Mouse (Mus musculus): ENCODE measurements around the gene Tnnt3. TPM values are rescaled to one million over a fixed set of nuclear protein-coding genes. Genes with fewer than 3 reads are reported as not detected.

Tnnt3 gene
- polyA plus RNA-seq, 1 experiment from 2014 or later, result 1.1 TPM

- Histone ChIP-seq H3K9me3 (no peaks in the 10 kb centered on the region), H3K4me3 (no peak overlapping the region), H3K4me1 (peaks cover 39% of the 10 kb centered on the region), H3K27me3 (ENCODE audit: poor library complexity, severe bottlenecking) (no peaks in the 10 kb centered on the region), H3K36me3 (replicated peaks) (no peaks in the 10 kb centered on the region), H3K27ac (peak overlapping the region; percentile 87; the same call in 1 of the 2 replicates)
- 82% methylated on average over 7 of the region's 7 CpGs for WGBS
- no peak for DNase-seq (ENCODE audit: extremely low spot score, low spot score)
Observed at GRCm38 (mm10) chr7:142470171-142470691, 28.4 kb upstream of the Tnnt3 start.

- H3K36me3 ChIP-seq (replicated peaks), result no peaks in the 10 kb centered on the region
- H3K9me3 ChIP-seq, result no peaks in the 10 kb centered on the region
- H3K27ac ChIP-seq, result peak overlapping the region; percentile 87
- DNase-seq (ENCODE audit: extremely low spot score, low spot score), result no peak
- H3K27me3 ChIP-seq (ENCODE audit: poor library complexity, severe bottlenecking), result no peaks in the 10 kb centered on the region
- H3K4me3 ChIP-seq, result no peak overlapping the region
- peaks cover 39% of the 10 kb centered on the region for H3K4me1 ChIP-seq
- 24% methylated on average over 4 of the region's 4 CpGs for WGBS
Observed at GRCm38 (mm10) chr7:142470808-142471413, 27.7 kb upstream of the Tnnt3 start.

- DNase-seq (ENCODE audit: extremely low spot score, low spot score), result no peak
- no peaks in the 10 kb centered on the region for H3K36me3 ChIP-seq (replicated peaks)
- WGBS, result 25% methylated on average over 6 of the region's 6 CpGs
- peaks cover 39% of the 10 kb centered on the region for H3K4me1 ChIP-seq
- H3K9me3 ChIP-seq, result no peaks in the 10 kb centered on the region
- H3K27ac ChIP-seq, result peak overlapping the region; percentile 87
- no peaks in the 10 kb centered on the region for H3K27me3 ChIP-seq (ENCODE audit: poor library complexity, severe bottlenecking)
- no peak overlapping the region for H3K4me3 ChIP-seq
Observed at GRCm38 (mm10) chr7:142471414-142471861, 27.2 kb upstream of the Tnnt3 start.

GRCm38 (mm10) chr7:142471884-142472570 is 26.6 kb upstream of the Tnnt3 start:
- no peak overlapping the region for H3K4me3 ChIP-seq
- DNase-seq (ENCODE audit: extremely low spot score, low spot score), result no peak
- peaks cover 39% of the 10 kb centered on the region for H3K4me1 ChIP-seq

GRCm38 (mm10) chr7:142472936-142473335 is 25.7 kb upstream of the Tnnt3 start:
- DNase-seq (ENCODE audit: extremely low spot score, low spot score), result no peak
- Histone ChIP-seq H3K27ac (peak overlapping the region; percentile 87), H3K4me1 (peaks cover 39% of the 10 kb centered on the region), H3K4me3 (no peak overlapping the region), H3K9me3 (no peaks in the 10 kb centered on the region), H3K36me3 (replicated peaks) (no peaks in the 10 kb centered on the region), H3K27me3 (ENCODE audit: poor library complexity, severe bottlenecking) (no peaks in the 10 kb centered on the region)
- 92% methylated on average over 4 of the region's 4 CpGs for WGBS

More at GRCm38 (mm10) chr7:142471884-142472570, 26.6 kb upstream of the Tnnt3 start:
- Histone ChIP-seq H3K36me3 (replicated peaks) (no peaks in the 10 kb centered on the region), H3K9me3 (no peaks in the 10 kb centered on the region), H3K27ac (peak overlapping the region; percentile 87), H3K27me3 (ENCODE audit: poor library complexity, severe bottlenecking) (no peaks in the 10 kb centered on the region)
- 42% methylated on average over 15 of the region's 15 CpGs for WGBS

GRCm38 (mm10) chr7:142473476-142473875 is 25.2 kb upstream of the Tnnt3 start:
- Histone ChIP-seq H3K4me1 (peaks cover 43% of the 10 kb centered on the region), H3K27me3 (ENCODE audit: poor library complexity, severe bottlenecking) (no peaks in the 10 kb centered on the region), H3K36me3 (replicated peaks) (no peaks in the 10 kb centered on the region), H3K4me3 (no peak overlapping the region), H3K9me3 (no peaks in the 10 kb centered on the region), H3K27ac (no peak overlapping the region)
- WGBS, result 87% methylated on average over 2 of the region's 2 CpGs
- DNase-seq (ENCODE audit: extremely low spot score, low spot score), result no peak

- Histone ChIP-seq H3K27me3 (ENCODE audit: poor library complexity, severe bottlenecking) (no peaks in the 10 kb centered on the region), H3K4me1 (peaks cover 46% of the 10 kb centered on the region), H3K4me3 (no peak overlapping the region), H3K9me3 (no peaks in the 10 kb centered on the region), H3K36me3 (replicated peaks) (no peaks in the 10 kb centered on the region), H3K27ac (peak overlapping the region; percentile 46; the same call in 1 of the 2 replicates)
- no peak for DNase-seq (ENCODE audit: extremely low spot score, low spot score)
- WGBS, result 91% methylated on average over 14 of the region's 14 CpGs
Observed at GRCm38 (mm10) chr7:142474799-142475198, 23.8 kb upstream of the Tnnt3 start.

DNA sequence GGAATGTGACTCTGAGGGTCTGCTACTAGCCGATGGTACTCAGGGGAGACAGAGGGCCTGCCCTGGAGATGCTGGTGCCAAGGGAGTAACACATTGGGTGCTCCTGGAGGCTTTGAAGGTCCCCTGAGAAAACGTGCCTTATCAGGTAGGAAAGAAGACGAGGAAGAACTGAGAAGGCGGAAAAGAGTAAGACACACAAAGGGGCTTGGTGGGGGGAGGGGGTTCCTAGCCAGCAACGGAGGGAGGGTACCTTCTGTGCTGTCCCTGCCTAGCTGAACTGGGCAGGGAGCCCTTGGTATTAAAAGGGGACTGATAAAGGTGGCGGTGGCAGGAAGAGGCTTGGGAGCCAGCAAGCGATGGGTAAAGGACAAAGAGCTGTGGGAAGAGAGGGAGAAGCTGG is 23.0 kb upstream of the Tnnt3 start:
- DNase-seq (ENCODE audit: extremely low spot score, low spot score), result no peak
- H3K36me3 ChIP-seq (replicated peaks), result no peaks in the 10 kb centered on the region
- no peak overlapping the region for H3K27ac ChIP-seq
- no peak overlapping the region for H3K4me3 ChIP-seq
- no peaks in the 10 kb centered on the region for H3K27me3 ChIP-seq (ENCODE audit: poor library complexity, severe bottlenecking)
- no peaks in the 10 kb centered on the region for H3K9me3 ChIP-seq
- H3K4me1 ChIP-seq, result peaks cover 40% of the 10 kb centered on the region
- 71% methylated on average over 7 of the region's 7 CpGs for WGBS

DNA sequence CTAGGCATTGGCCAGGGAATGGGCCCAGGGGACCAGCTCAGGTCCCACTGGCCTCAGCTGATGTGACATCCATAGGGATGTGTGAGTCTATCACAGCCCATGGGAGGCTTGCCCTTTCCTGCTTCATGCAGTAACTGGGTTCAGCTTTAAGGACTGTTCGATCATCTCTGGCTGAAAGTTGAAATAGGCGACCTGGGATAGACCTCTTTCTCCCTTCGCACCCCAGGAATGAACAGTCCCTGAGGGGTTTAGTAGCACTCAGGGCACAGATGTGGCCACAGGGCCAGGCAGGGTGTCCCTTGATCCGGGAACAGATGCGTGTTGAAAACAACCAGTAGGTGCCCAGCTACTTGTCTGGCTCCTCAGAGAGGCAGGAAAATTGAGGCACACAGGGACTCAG is 22.4 kb upstream of the Tnnt3 start:
- no peak overlapping the region for H3K27ac ChIP-seq
- no peaks in the 10 kb centered on the region for H3K9me3 ChIP-seq
- H3K4me3 ChIP-seq, result no peak overlapping the region
- WGBS, result 83% methylated on average over 5 of the region's 5 CpGs
- no peaks in the 10 kb centered on the region for H3K36me3 ChIP-seq (replicated peaks)
- H3K4me1 ChIP-seq, result peaks cover 40% of the 10 kb centered on the region
- DNase-seq (ENCODE audit: extremely low spot score, low spot score), result no peak
- no peaks in the 10 kb centered on the region for H3K27me3 ChIP-seq (ENCODE audit: poor library complexity, severe bottlenecking)

DNA sequence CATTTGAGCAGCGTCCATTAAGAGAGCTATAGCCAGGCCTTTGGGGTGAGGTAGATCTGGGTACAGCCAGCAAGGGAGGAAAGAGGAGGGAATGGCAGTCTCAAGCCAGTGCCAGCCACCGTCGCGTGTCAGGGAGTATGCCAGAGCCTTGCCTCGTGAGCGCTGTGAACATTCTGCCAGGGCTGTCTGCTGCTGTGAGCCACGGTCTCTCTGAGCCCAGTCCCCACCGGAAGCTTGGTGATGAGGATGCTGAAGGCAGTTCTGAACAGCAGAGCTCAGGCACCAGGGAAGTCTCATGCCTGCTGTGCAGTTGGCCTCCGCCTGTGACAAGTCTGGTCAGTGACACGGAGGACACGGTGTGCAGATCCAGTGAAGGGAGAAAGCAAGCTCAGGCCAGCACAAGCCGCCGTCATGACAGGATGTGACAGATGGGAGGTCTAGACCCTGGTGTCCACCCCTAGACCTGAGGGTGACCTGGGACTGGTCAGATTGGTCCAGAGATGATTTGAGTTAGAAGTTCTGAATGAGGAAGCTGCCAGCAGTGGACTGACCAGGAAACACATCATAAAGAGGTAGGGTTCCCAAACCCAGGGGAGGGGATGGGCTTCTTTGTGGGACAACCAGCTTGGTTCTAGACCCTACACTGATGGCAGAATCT is 21.7 kb upstream of the Tnnt3 start:
- WGBS, result 86% methylated on average over 13 of the region's 13 CpGs
- peak overlapping the region; percentile 58; the same call in 1 of the 2 replicates for H3K27ac ChIP-seq
- peaks cover 40% of the 10 kb centered on the region for H3K4me1 ChIP-seq
- DNase-seq (ENCODE audit: extremely low spot score, low spot score), result no peak
- H3K27me3 ChIP-seq (ENCODE audit: poor library complexity, severe bottlenecking), result no peaks in the 10 kb centered on the region
- no peaks in the 10 kb centered on the region for H3K36me3 ChIP-seq (replicated peaks)
- H3K9me3 ChIP-seq, result no peaks in the 10 kb centered on the region
- no peak overlapping the region for H3K4me3 ChIP-seq

DNA sequence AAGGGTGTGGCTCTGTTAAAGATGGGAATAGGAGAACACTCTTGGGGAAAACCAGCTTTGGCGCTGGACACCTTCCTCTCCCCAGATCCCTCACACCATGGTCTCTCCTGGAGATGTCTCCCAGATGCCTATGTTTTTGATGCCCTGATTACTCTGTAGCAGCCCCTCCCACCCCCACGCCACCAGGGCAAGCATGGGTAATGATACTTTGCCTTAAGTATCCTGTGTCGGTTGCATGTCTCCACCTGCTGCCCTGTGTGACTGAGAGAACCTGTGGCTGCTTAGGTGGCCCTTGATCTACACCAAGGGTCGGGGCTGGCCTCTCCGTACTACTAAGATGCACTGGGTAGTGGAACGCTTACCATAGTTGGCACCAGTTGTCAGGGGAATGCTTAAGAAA is 20.6 kb upstream of the Tnnt3 start:
- Histone ChIP-seq H3K9me3 (no peaks in the 10 kb centered on the region), H3K36me3 (replicated peaks) (no peaks in the 10 kb centered on the region), H3K4me3 (no peak overlapping the region), H3K4me1 (peaks cover 40% of the 10 kb centered on the region), H3K27me3 (ENCODE audit: poor library complexity, severe bottlenecking) (peaks cover 10% of the 10 kb centered on the region; the same call in 1 of the 2 replicates), H3K27ac (no peak overlapping the region)
- 91% methylated on average over 6 of the region's 6 CpGs for WGBS
- DNase-seq (ENCODE audit: extremely low spot score, low spot score), result no peak

GRCm38 (mm10) chr7:142478574-142478973 is 20.1 kb upstream of the Tnnt3 start:
- WGBS, result 65% methylated on average over 2 of the region's 2 CpGs
- H3K9me3 ChIP-seq, result no peaks in the 10 kb centered on the region

More at GRCm38 (mm10) chr7:142478574-142478973, 20.1 kb upstream of the Tnnt3 start:
- peaks cover 41% of the 10 kb centered on the region for H3K4me1 ChIP-seq
- no peaks in the 10 kb centered on the region for H3K36me3 ChIP-seq (replicated peaks)
- DNase-seq (ENCODE audit: extremely low spot score, low spot score), result no peak
- peaks cover 16% of the 10 kb centered on the region; the same call in 1 of the 2 replicates for H3K27me3 ChIP-seq (ENCODE audit: poor library complexity, severe bottlenecking)
- H3K27ac ChIP-seq, result peak overlapping the region; percentile 22; the same call in 1 of the 2 replicates
- no peak overlapping the region for H3K4me3 ChIP-seq

Data from forebrain, embryonic 10.5 days (tissue).